Mouse (Mus musculus): ENCODE measurements around the gene Ncf2.
"Not testable (repeated sequence)": the region's sequence is repeated elsewhere in the genome, so short reads cannot be mapped to it uniquely, and the experiment has no call there.

Ncf2 gene

DNA sequence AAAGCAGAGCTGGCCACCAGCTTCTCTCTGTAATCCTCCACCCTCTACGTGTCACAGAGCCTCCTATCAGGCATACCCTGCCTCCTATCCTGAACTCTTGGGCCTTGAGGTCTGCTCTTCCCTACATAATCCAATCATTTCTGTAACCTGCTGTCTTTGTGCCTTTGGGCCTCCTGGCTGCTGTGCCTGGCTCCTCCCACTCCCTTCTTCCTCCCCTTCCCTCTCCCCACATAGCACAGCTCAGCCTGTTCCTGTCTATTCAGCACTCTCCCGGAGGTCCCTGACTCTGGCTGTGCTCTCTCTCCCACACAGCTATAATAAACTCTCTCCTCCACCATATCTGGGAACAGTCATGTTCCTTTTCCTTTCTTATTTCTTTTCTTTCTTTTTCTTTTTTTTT, at the start of gene Ncf2:
Gene Ncf2 (plus strand): TSS at position 298 of the 400 bp plus-strand sequence.
- no peak for DNase-seq (ENCODE audit: low spot score)

DNA sequence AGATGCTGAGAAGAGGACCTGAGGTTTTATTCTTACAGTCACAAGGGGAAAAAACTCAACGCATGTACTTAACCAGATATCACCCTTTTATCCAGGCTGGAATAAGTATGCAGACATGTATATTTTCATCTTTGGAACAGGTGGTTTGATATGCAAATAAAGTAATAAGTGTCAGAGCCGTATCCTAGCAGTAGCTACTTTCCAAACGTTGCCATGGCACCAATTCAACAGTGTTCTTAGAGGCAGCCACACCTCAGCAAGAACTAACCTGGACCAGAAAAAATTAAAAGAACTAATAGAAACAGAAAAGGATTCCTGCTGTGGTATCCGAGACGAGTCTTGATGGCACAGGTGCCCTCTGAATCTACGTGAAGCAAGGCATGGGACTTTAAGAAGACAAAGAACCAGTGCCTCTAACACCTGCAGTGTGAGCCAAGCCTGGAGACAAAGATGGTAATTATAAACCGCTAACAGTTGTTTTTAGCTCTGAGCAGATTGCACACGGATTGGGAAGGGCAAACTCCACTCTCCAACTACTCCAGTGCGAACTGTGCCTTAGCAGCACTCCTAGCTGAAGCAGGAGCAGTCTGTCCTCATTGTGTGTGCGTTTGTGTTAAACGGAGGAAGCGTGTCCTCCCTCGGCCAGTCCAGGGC, 49.6 kb upstream of the Ncf2 start, which contains the start of gene Apobec4:
Gene Apobec4 (plus strand): TSS at position 240 of the 654 bp plus-strand sequence.
- no peak for DNase-seq (ENCODE audit: low spot score)

DNA sequence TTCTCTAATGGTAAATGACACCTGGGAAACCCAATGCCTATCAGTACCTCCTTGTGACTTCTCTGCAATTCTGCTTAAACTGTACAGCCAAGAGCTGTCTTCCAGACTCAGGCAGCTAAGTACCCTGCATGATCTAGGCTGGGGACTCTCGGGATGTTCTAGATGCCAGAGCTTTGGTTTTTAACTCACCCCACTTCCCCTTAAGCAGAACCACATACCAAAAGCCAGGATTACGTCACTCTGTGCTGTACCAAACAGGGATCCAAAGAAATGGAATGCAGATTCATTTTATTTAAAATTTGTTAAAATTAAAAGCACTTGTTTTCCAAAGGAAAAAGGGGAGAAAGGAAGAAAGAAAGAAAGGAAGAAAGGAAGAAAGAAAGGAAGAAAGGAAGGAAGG, 38.2 kb upstream of the Ncf2 start:
- DNase-seq (ENCODE audit: low spot score) = no peak

DNA sequence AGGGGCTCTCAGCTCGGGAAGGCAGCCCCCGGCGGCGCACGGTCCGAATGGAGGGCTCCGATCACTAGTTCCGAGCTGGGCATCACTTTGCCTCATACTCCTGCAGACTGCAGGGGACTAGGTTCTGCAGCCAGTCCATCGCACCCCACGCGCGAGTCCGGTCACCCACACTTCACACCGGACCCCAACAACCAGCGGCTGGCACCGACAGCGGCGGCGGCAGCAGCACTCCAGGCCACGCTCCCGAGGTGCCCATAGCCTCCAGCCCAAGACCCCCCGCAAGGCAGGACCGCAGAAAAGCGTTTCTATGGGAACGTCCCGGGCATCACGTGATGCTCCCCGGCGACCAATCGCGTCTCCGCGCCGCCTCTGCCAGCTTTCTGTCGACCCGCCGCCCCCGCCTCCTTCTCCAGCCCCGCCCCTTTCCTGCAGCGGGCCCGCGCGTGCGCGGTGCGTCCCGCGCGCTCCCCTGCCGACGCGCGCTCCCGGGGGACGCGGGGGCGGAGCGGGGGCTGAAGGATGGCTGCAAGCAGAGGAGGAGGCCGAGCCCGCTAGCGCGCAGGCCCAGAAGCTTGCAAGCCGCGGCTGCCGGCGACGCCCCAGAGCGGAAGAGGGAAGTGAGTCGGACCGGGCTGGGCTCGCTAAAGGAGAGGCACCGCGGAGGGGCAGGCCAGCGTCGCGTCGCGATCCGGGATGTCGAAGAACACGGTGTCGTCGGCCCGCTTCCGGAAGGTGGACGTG, 33.8 kb upstream of the Ncf2 start, which contains the start of the genes Rgl1 and Arpc5:
Gene Rgl1 (minus strand): TSS at position 320 of the 741 bp plus-strand sequence.
Gene Arpc5 (plus strand): TSS at position 511 of the 741 bp plus-strand sequence.
- peak; percentile 94 for DNase-seq (ENCODE audit: low spot score)

DNA sequence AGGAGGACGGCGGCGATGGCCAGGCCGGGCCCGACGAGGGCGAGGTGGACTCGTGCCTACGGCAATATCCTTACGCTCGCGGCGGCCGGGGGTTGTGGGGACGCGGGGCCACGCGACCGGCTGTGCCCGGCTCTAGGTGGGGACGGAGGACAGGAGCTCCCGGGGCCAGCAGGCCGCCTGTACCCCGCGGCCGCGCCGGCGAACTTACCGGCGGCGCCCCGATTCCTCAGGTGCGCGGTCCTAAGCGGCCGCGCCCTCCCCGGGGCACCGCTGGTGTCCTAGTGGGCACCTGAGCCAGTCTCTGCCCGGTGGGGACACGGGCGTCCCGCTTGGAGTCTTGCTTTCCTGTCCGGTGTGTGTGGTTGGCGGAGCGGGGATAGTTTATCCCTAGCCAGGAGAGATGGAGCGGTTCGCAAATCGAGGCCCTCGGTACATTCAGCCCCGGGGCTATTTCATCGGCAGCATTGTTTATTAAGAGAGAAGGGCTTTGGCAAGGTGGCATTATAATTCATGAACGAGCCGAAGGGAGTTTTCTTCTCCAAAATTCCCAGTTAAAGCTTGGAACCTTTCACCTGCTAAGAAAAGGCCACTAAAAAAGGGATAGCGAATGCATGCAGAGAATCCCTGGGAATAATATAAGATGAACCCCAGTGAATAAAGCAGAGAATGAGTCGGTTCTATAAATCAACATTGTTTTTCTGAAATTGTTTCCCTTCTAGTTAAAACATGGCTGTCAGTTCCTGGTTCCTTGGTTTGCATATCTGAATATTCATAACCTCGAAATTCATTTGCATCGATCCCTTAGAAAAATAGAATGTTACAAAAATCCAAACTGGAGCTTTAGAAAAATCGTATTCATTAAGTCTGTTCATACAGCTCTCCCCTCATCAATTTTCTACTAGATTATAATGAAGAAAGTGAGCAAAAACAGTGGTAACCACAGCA, 32.9 kb upstream of the Ncf2 start:
- no peak for DNase-seq (ENCODE audit: low spot score)

DNA sequence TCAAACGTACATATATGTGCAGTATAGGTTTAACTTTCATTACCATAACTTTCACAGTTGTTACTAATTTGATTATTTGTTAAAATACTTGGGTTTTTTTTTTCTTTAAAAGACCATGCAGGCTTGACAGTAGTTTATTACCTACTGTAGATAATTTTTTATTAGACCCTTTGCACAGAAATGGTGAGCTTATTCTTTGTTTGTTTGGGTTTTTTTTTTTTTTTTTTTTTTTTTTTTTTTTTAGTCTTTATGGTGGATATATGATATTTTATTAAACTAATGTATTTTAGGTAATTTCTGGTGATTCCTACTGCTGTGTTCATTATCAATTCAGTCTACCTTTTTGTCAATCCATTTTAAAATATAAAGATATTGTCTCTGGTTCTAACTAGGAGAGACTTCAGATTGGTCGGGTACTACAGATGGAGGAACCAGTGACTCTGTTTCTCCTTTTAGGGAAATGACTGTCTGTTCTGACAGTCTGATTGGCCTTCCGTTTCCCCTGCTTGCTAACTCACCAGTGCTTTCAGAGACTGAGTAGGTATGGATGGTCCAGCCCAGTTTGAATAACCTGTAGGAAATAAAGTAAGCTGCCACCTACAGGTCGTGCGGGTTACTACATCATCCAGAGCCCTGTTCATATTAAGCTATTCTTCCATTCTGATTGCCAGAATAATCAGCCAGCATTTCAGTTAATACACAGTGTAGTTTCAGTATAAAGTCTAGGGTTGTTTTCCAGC, 32.1 kb upstream of the Ncf2 start:
- peak; percentile 82 for DNase-seq (ENCODE audit: low spot score)

DNA sequence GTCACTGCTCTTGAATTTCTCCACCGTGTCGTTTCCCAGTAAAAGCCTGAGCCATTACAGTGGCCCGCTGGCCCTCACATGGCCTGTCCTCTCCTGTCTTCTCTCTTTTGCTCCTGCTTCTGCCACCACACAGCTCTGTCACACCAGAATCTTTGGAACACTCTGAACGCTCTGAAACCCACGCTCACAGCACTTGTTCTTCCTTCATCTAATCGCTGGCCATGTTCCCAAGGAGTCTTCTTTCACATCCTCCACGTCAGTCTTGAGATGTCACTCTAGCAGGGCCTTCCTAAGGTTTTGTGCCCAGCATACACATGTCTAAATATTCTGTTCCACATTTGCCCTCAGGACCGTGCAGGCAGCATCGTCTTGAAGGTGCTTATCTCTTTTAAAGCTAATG, 29.0 kb upstream of the Ncf2 start:
- DNase-seq (ENCODE audit: low spot score) = no peak

DNA sequence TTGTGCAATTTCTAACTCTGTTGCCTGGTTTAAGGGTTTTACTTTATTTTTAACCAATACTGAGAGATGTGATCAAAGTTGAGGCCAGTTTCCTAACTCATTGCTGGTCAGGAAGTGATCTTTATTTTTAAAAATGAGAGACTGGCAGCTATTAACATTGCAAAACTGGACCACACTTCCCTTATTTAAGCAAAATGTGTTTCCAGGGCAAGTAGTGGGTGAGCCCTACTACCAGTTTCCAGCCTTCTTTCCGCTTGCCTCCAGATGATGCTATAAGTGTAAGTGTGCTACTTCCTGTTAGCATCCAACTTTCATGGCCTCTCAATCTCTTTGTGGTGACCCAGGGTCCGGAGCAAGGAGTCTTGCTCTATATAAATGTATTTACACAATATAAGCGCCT, 25.4 kb upstream of the Ncf2 start:
- DNase-seq (ENCODE audit: low spot score) = not testable (repeated sequence)

DNA sequence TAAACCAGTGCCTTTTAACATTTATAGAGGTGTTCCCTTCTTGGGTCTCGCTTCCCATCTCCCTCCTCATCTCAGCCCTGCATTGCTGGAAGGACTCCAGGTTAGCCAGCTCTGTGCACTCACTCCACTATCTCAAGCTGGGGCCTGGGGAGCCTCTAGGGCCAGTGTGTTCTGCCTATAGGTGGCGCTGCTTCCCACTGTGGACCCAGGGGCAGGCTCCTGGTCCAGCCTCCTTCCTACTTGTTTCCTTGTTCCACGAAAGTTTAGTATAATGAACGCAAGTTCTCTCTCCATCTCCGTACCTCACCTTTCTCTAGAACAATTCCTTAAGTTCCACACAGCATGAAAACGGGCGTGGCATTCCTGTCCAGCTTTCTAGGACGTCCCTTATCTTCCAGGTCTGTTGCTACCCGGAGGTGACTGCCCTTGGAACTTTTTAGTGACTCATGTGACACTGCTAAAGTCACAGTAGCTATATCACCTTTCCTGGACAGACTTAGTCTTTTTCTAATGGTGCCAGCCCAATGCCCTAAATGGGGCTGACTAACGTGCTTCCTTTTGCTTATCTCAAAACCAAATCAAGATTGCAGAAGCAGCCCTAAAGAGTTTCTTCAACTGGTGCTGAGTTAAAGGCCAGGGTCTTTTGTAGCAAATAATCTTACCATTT, 20.8 kb upstream of the Ncf2 start:
- peak; percentile 57 for DNase-seq (ENCODE audit: low spot score)

DNA sequence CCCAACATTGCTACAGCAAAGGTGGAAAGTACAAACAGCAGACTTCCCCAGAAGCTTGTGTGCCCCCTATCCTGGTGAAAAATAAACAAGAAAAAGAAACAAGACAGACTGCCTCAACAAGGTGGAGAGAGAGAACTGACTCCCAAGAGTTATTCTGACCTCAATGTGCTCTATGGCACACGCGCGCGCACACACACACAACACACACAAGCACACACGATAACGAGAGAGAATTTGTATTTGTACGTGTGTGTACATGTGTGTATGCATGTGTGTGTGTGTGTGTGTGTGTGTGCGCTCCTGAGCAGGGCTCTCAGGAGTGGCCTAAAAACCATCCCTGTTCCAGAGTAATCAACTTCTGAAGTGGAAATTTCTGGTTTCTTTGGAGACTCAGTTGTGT, 15.4 kb upstream of the Ncf2 start:
- DNase-seq (ENCODE audit: low spot score) = no peak

DNA sequence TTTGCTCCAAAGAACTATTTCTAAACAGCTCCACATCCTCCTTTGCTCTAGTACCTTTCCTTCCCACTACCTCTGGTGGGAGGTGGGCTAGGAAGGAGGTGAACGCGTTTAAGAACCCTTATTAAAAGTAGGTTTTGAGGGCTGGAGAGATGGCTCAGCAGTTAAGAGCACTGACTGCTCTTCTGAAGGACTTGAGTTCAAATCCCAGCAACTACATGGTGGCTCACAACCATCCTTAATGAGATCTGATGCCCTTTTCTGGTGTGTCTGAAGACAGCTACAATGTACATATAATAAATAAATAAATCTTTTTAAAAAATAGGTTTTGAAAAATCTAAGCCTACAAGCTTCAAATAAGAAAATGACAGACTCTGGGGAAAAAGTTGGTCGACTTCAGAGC, 14.5 kb upstream of the Ncf2 start:
- not testable (repeated sequence) for DNase-seq (ENCODE audit: low spot score)

DNA sequence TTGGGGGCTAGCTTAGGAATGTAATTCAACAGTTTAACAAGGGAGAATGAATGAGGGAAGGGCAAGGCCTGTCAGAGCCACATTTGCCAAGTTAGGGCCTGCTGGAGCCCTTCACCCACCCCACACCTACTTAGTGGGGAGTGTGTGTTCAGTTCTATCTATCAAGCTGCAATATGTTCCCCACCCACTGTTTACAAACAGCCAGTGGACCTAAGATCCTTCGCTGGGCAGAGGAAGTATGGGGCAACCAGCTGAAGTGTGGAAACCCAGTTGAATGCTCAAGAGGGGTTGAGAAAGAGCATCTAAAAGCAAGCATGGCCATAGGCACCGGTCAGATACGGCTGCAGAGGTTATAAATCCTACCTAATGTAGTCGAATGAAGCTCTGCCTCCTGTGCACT, 13.0 kb upstream of the Ncf2 start:
- DNase-seq (ENCODE audit: low spot score) = no peak

DNA sequence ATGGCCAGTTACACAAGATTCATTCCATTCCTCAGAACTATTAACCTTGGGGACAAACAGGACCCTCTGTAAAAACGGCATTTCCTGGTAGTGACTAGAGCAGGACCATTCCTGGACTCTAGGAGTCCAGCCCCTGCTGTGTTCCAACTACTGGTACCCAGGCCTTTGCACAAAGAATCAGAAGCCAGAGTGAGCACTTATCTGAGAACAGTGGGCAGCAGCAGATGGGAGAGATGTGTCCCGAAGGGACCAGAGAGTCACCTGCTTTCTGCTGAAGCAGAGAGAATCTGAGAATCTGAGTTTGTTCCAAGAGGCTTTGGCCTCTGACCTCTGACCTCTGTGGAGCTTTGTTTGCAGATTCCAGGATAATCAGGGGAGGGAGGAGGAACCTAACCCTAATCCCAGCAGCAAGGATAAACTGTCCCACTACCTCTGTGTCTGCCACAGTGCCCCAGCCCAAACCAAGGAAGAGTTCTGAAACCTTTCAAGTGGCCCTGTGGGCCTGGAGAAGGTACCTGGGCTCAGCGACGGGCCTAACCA, 11.8 kb upstream of the Ncf2 start:
- no peak for DNase-seq (ENCODE audit: low spot score)

DNA sequence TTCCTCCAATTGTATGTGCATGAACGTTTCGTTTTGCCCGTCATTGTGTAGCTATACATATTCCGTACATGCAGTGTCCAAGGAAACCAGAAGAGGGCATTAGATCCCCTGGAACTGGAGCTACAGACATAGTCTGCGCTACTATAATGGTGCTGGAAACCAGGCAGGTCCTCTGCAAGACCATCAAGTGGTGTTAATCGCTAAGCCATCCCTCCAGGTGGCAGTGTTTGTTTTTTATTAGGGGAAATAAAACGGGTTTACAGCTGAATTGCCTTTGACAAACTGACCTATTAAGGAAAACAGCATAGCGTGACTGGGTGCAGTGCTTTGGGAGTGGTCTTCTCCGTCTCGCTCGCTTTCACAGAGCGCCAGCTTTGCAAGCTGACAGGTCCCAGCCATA, 9.7 kb upstream of the Ncf2 start:
- DNase-seq (ENCODE audit: low spot score) = no peak

DNA sequence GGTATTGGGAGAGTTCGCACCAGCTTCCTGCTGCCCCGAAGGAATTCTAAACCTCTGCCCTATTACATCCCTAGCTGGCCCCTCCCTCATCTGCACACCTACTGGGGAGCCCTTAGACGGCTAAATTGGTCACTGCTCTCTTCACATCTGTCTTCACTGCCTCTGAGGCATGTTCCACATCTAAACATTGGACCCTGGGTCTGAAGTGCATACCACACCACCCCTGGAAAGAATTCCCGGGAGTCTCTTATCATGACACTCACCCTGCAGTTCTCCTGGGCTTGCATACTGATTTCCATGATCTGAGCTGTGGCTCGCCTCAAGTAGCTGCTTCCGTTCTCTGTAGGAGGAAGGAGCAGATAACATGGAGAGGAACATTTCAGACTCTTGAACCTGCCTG, 9.2 kb upstream of the Ncf2 start:
- DNase-seq (ENCODE audit: low spot score) = no peak

DNA sequence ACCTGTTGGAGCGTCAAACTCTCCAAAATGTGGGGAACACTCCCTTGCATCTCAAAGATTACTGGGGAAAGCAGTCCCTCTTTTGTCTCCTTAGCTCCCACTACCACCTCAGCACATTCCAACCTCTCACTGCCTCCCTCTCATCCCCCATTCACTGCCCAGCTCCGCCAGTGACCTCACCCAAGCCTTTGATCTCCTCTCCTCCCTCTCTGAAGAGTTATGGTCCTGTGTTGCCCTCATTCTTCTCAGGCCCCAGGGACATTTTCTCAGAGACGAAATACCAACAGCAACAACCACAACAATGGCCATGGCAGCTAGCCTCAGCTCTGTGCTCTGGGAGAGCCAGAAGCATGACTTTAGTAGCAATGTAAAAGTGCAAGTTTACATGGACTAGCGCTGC, 8.7 kb upstream of the Ncf2 start:
- no peak for DNase-seq (ENCODE audit: low spot score)

DNA sequence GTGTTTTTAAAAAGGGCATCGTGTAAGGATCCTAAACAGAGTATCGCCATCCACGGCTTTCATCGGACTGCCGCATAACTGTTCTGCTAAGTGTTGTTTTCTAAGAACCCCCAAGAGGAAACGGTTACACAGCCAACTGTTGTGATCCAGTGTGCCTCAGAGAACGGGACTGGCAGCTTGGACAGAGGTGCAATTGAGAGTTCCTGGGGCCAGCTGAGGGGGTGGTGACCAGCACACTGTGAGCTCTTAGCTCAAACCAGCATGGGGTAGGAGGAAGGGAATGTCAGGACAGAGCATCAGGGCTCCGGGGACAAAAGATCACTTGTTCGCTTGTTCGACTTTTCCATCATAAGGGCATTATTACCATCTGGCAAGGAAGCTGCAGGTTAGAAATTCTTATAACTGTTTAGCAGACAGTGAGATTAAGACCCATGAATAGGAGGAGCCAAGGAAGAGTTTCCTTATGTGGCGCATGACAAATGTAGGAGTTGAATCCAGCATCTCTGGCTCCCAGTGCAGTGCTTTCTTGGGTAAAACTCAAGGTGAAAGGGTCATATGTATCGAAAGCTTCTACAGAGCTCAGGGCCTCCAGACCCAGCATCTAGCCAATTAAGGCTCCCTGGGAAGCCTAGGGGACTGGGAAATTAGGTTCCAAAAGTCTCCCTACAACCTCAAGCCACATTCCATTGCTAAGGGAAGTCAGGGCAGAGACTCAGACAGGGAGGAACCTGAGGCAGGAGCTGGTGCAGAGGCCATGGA, 7.1 kb upstream of the Ncf2 start:
- no peak for DNase-seq (ENCODE audit: low spot score)

DNA sequence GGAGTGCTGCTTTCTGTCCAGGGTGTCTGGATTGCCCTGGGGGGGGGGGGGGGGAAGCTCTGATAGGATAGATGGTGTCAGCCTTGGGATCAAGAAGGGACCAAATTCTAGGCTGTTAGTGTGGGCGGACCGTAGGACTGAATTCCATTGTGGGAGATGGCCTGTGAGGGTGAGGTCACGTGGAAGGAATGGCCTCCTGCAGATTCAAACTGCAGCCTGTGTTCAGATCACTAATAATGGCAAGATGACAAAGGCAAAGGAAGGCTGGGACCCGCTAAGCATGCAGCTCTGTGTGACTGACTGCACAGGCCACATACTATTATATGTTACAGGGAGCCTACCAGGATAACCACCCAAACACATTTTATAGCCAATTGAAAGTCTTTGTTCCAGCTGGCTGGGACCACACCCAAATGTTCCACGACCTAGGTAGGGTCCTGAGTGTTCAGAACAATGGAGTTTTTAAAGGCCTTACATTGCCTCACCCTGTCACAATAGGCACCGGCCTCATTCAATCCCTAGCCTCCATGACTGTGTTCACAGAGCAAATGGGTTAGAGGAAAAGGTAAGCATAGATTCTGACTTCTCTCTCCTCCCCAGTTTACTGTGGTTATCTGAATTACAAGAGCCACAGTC, 6.4 kb upstream of the Ncf2 start:
- no peak for DNase-seq (ENCODE audit: low spot score)

DNA sequence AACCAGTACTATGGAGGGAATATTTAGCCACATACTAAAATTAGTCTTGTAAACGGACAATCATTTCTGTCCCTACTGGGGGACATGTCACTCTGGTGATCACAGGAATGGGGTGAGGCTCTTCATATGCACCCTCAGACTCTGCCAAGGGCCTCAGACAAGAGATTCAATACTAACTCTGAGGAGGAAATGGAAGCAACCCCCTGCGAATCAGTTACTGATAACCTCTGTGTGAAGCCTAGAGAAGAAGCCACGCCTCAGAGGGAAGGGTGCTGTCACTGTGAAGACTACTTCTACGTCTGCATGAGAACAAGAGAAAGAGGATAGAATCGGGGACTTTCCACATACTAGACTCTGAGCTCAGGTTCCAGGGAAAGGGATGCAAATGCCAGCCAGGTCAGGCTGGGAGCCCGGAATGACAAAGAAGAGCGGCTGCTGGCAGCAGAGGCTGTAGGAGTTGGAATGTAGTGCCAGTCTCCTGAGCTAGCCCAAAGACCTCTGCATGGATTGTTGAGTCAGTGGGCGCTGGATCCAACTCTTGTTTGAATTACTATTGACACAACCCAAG, 4.2 kb upstream of the Ncf2 start:
- no peak for DNase-seq (ENCODE audit: low spot score)

Data from left cerebral cortex, adult 11 months (tissue).